Mouse (Mus musculus) testis, adult 2 months (tissue): ENCODE results near the gene Xpo4.

Experiments used
- CTCF ChIP-seq: fragments of 200-500 bp; IDR thresholded peaks from 2 replicates; pipeline ENCODE4 v1.5.1; 2012; ENCODE audit warnings: low read depth, mild to moderate bottlenecking, inconsistent platforms, low read length, moderate library complexity; ENCODE audit not compliant: control insufficient read depth, insufficient read depth, insufficient replicate concordance
- POLR2A ChIP-seq: fragments of 200-500 bp; IDR thresholded peaks from 2 replicates; pipeline ENCODE4 v1.6.1; 2012; ENCODE audit warnings: low read depth, mild to moderate bottlenecking, inconsistent platforms, low read length, moderate library complexity; ENCODE audit not compliant: control insufficient read depth

GRCm38 (mm10) chr14:57712884-57713283 lies 47.7 kb upstream of the Xpo4 start:
- no peak for TF ChIP-seq CTCF
- no peak for TF ChIP-seq POLR2A
